Mouse (Mus musculus): ENCODE data around the gene Asb15. TPM values are rescaled to one million over a fixed set of nuclear protein-coding genes. Genes with fewer than 3 reads are reported as not detected.

Gene Asb15
- polyA plus RNA-seq, 1 experiment from 2014 or later = not detected

- Histone ChIP-seq H3K27ac (ENCODE audit: low read length) (no peak overlapping the region), H3K4me1 (ENCODE audit: control insufficient read depth, insufficient read depth, low read length) (no peaks in the 10 kb centered on the region), H3K9me3 (replicated peaks; ENCODE audit: control insufficient read depth, low read length, poor library complexity, severe bottlenecking) (no peaks in the 10 kb centered on the region), H3K9ac (ENCODE audit: low read depth, low read length) (no peak overlapping the region), H3K27me3 (ENCODE audit: control insufficient read depth, insufficient read depth, low read depth, low read length) (no peaks in the 10 kb centered on the region), H3K4me3 (ENCODE audit: low read depth, low read length) (no peak overlapping the region), H3K36me3 (ENCODE audit: control insufficient read depth, insufficient read depth, low read length) (no peaks in the 10 kb centered on the region), H3K4me2 (ENCODE audit: low read length) (no peak overlapping the region)
- WGBS = 80% methylated on average over 11 of the region's 11 CpGs
- ATAC-seq = no peak
These were observed 26.6 kb downstream of the Asb15 start for GRCm38 (mm10) chr6:24554427-24555086.

DNA sequence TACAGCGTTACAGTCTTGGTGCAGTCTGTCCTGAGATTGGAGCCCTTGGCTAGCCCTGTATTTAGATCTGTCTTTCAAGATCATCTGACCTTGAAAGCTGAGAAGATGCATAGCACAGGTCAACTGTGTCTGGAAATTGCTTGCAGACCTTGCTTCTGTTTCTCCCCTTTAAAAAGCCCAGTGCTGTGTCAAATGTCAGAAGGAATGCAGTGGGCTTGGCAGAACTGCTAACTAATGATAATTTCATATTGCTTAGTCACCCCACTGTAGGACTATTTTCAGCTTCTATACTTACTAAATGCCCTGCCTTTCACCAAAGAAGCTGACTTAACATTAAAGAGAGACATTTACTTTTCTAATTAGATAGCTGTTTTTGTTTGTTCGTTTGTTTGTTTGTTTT, 27.5 kb downstream of the Asb15 start:
- no peaks in the 10 kb centered on the region for H3K27me3 ChIP-seq (ENCODE audit: control insufficient read depth, insufficient read depth, low read depth, low read length)
- H3K4me3 ChIP-seq (ENCODE audit: low read depth, low read length) = no peak overlapping the region
- no peak overlapping the region for H3K4me2 ChIP-seq (ENCODE audit: low read length)
- no peak for ATAC-seq
- H3K36me3 ChIP-seq (ENCODE audit: control insufficient read depth, insufficient read depth, low read length) = no peaks in the 10 kb centered on the region
- H3K4me1 ChIP-seq (ENCODE audit: control insufficient read depth, insufficient read depth, low read length) = no peaks in the 10 kb centered on the region
- no peaks in the 10 kb centered on the region for H3K9me3 ChIP-seq (replicated peaks; ENCODE audit: control insufficient read depth, low read length, poor library complexity, severe bottlenecking)
- H3K9ac ChIP-seq (ENCODE audit: low read depth, low read length) = no peak overlapping the region
- WGBS = 87% methylated on average over 2 of the region's 2 CpGs
- H3K27ac ChIP-seq (ENCODE audit: low read length) = no peak overlapping the region

- Histone ChIP-seq H3K27me3 (ENCODE audit: control insufficient read depth, insufficient read depth, low read depth, low read length) (no peaks in the 10 kb centered on the region), H3K4me3 (ENCODE audit: low read depth, low read length) (no peak overlapping the region)
- WGBS = 84% methylated on average over 9 of the region's 9 CpGs
These were observed 36.1 kb downstream of the Asb15 start for GRCm38 (mm10) chr6:24564081-24564480.

DNA sequence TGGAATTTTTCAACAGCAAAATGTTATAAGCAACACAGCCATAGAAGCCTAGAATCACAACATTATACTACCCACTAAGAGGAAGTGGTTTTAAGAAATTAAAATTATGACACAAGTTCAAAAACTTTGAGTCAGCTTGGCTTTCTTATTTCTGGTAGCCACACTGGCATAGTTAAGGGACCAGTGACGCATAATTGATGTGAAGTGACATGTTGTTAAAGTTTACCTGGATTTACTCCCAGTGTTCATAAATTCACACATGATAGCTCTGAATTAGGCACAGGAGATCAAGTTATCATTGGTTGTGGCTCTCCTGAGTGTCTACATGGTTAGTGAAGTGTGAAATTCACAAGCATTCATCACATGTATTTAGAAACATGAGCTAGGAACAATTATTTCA, 36.9 kb downstream of the Asb15 start:
- no peak for ATAC-seq

More at GRCm38 (mm10) chr6:24564081-24564480, 36.1 kb downstream of the Asb15 start:
- Histone ChIP-seq H3K9me3 (replicated peaks; ENCODE audit: control insufficient read depth, low read length, poor library complexity, severe bottlenecking) (no peaks in the 10 kb centered on the region), H3K4me2 (ENCODE audit: low read length) (no peak overlapping the region), H3K9ac (ENCODE audit: low read depth, low read length) (no peak overlapping the region), H3K27ac (ENCODE audit: low read length) (no peak overlapping the region), H3K4me1 (ENCODE audit: control insufficient read depth, insufficient read depth, low read length) (no peaks in the 10 kb centered on the region), H3K36me3 (ENCODE audit: control insufficient read depth, insufficient read depth, low read length) (no peaks in the 10 kb centered on the region)
- ATAC-seq = no peak

DNA sequence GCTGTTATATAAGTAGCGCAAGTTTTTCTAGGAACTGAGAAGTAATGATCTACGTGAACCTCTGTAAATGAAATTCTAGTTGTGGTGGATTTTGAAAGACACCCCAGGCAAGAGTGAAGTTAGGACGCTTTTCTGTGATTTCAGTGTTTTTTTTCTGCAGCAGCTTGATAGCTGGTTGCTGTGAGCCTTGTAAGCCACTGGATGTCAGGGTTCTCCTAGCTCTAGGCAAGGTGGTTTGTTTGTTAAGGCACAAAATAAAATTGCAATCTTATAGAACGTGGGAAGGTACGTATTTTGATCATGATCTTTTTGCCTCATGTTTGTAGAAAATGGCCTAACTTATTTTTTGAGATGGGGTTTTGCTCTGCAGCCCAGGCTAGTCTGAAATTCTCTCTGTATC, 41.0 kb downstream of the Asb15 start:
- H3K9ac ChIP-seq (ENCODE audit: low read depth, low read length) = no peak overlapping the region
- no peak overlapping the region for H3K4me2 ChIP-seq (ENCODE audit: low read length)
- H3K4me1 ChIP-seq (ENCODE audit: control insufficient read depth, insufficient read depth, low read length) = no peaks in the 10 kb centered on the region
- H3K36me3 ChIP-seq (ENCODE audit: control insufficient read depth, insufficient read depth, low read length) = no peaks in the 10 kb centered on the region
- no peak overlapping the region for H3K27ac ChIP-seq (ENCODE audit: low read length)
- 90% methylated on average over 5 of the region's 5 CpGs for WGBS
- no peaks in the 10 kb centered on the region for H3K27me3 ChIP-seq (ENCODE audit: control insufficient read depth, insufficient read depth, low read depth, low read length)
- no peak overlapping the region for H3K4me3 ChIP-seq (ENCODE audit: low read depth, low read length)
- no peak for ATAC-seq
- H3K9me3 ChIP-seq (replicated peaks; ENCODE audit: control insufficient read depth, low read length, poor library complexity, severe bottlenecking) = no peaks in the 10 kb centered on the region

More for the DNA sequence above, 36.9 kb downstream of the Asb15 start:
- Histone ChIP-seq H3K9me3 (replicated peaks; ENCODE audit: control insufficient read depth, low read length, poor library complexity, severe bottlenecking) (no peaks in the 10 kb centered on the region), H3K4me1 (ENCODE audit: control insufficient read depth, insufficient read depth, low read length) (no peaks in the 10 kb centered on the region), H3K4me3 (ENCODE audit: low read depth, low read length) (no peak overlapping the region), H3K27me3 (ENCODE audit: control insufficient read depth, insufficient read depth, low read depth, low read length) (no peaks in the 10 kb centered on the region), H3K4me2 (ENCODE audit: low read length) (no peak overlapping the region), H3K9ac (ENCODE audit: low read depth, low read length) (no peak overlapping the region), H3K27ac (ENCODE audit: low read length) (no peak overlapping the region), H3K36me3 (ENCODE audit: control insufficient read depth, insufficient read depth, low read length) (no peaks in the 10 kb centered on the region)
- 95% methylated on average over 1 of the region's 1 CpGs for WGBS

DNA sequence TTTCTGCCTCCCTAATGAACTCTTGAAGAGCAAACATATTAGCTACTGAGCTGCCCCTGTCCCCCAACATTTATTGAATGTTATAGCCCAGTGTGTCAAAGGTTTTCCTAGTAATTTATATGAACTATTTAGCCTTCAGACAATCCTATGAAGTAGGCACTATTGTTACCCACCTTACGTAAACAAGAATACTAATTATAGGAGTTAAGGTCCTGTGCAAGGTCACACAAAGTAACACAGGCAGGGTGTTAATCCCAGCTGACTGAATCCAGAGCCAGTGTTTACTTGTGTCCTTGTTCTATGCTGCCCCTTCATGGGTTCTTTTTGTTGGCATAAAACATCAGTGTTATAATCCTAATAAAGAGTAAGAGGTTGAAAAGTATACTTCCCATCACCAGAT, 41.8 kb downstream of the Asb15 start:
- Histone ChIP-seq H3K4me3 (ENCODE audit: low read depth, low read length) (no peak overlapping the region), H3K9ac (ENCODE audit: low read depth, low read length) (no peak overlapping the region), H3K27ac (ENCODE audit: low read length) (no peak overlapping the region), H3K4me1 (ENCODE audit: control insufficient read depth, insufficient read depth, low read length) (no peaks in the 10 kb centered on the region), H3K4me2 (ENCODE audit: low read length) (no peak overlapping the region), H3K9me3 (replicated peaks; ENCODE audit: control insufficient read depth, low read length, poor library complexity, severe bottlenecking) (0 out of 2 replicates have a peak, but pooled peaks cover 2% of the 10 kb centered on the region), H3K36me3 (ENCODE audit: control insufficient read depth, insufficient read depth, low read length) (no peaks in the 10 kb centered on the region), H3K27me3 (ENCODE audit: control insufficient read depth, insufficient read depth, low read depth, low read length) (no peaks in the 10 kb centered on the region)
- 86% methylated on average over 1 of the region's 1 CpGs for WGBS
- ATAC-seq = no peak

- 0 out of 2 replicates have a peak, but pooled peaks cover 2% of the 10 kb centered on the region for H3K9me3 ChIP-seq (replicated peaks; ENCODE audit: control insufficient read depth, low read length, poor library complexity, severe bottlenecking)
- no peak overlapping the region for H3K27ac ChIP-seq (ENCODE audit: low read length)
- no peaks in the 10 kb centered on the region for H3K4me1 ChIP-seq (ENCODE audit: control insufficient read depth, insufficient read depth, low read length)
- no peak overlapping the region for H3K9ac ChIP-seq (ENCODE audit: low read depth, low read length)
- H3K27me3 ChIP-seq (ENCODE audit: control insufficient read depth, insufficient read depth, low read depth, low read length) = no peaks in the 10 kb centered on the region
- no peak overlapping the region for H3K4me2 ChIP-seq (ENCODE audit: low read length)
- 67% methylated on average over 11 of the region's 11 CpGs for WGBS
- H3K36me3 ChIP-seq (ENCODE audit: control insufficient read depth, insufficient read depth, low read length) = no peaks in the 10 kb centered on the region
- ATAC-seq = no peak
- no peak overlapping the region for H3K4me3 ChIP-seq (ENCODE audit: low read depth, low read length)
These were observed 42.3 kb downstream of the Asb15 start for GRCm38 (mm10) chr6:24570278-24570677.

DNA sequence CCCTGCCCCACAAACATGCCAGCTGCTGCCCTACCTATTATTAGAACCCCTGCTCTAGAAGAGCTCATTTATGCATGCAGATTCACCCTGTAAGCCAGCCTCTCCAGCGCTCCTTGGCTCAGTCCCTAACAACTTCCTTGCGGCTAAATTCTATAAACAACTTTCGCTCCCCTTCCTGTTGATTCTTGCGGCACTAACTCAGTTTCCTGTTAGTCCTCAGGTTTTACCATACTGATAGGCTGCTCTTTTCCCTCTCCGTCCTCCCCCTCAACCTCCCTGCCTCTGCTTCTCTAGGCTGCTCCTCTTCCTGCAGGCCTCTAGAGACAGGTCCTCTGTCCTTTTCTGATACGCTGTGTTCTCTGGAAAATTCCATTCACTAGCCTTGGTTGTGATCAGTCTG, 43.2 kb downstream of the Asb15 start:
- ATAC-seq = no peak
- 86% methylated on average over 6 of the region's 6 CpGs for WGBS

GRCm38 (mm10) chr6:24572431-24572830, 44.5 kb downstream of the Asb15 start:
- no peak overlapping the region for H3K9ac ChIP-seq (ENCODE audit: low read depth, low read length)
- no peak for ATAC-seq
- no peaks in the 10 kb centered on the region for H3K4me1 ChIP-seq (ENCODE audit: control insufficient read depth, insufficient read depth, low read length)
- no peak overlapping the region for H3K4me3 ChIP-seq (ENCODE audit: low read depth, low read length)
- 0 out of 2 replicates have a peak, but pooled peaks cover 2% of the 10 kb centered on the region for H3K9me3 ChIP-seq (replicated peaks; ENCODE audit: control insufficient read depth, low read length, poor library complexity, severe bottlenecking)
- H3K27me3 ChIP-seq (ENCODE audit: control insufficient read depth, insufficient read depth, low read depth, low read length) = no peaks in the 10 kb centered on the region
- no peaks in the 10 kb centered on the region for H3K36me3 ChIP-seq (ENCODE audit: control insufficient read depth, insufficient read depth, low read length)
- H3K4me2 ChIP-seq (ENCODE audit: low read length) = no peak overlapping the region
- no peak overlapping the region for H3K27ac ChIP-seq (ENCODE audit: low read length)
- 91% methylated on average over 14 of the region's 14 CpGs for WGBS

More for the DNA sequence above, 43.2 kb downstream of the Asb15 start:
- no peak overlapping the region for H3K4me3 ChIP-seq (ENCODE audit: low read depth, low read length)
- H3K4me1 ChIP-seq (ENCODE audit: control insufficient read depth, insufficient read depth, low read length) = no peaks in the 10 kb centered on the region
- H3K27ac ChIP-seq (ENCODE audit: low read length) = no peak overlapping the region
- H3K9me3 ChIP-seq (replicated peaks; ENCODE audit: control insufficient read depth, low read length, poor library complexity, severe bottlenecking) = 0 out of 2 replicates have a peak, but pooled peaks cover 2% of the 10 kb centered on the region
- H3K27me3 ChIP-seq (ENCODE audit: control insufficient read depth, insufficient read depth, low read depth, low read length) = no peaks in the 10 kb centered on the region
- H3K9ac ChIP-seq (ENCODE audit: low read depth, low read length) = no peak overlapping the region
- no peak overlapping the region for H3K4me2 ChIP-seq (ENCODE audit: low read length)
- H3K36me3 ChIP-seq (ENCODE audit: control insufficient read depth, insufficient read depth, low read length) = no peaks in the 10 kb centered on the region

Measured in midbrain, embryonic 16.5 days (tissue).